Comparison of ENCODE assay signal across 14 mouse cellular contexts in genomic region chr11:76472617-76473016, GRCm38 (mm10).
DNase-seq lines count a peak whose midpoint lies in the region; ATAC-seq lines count a peak whose summit lies in the region.
"Had no signal": no experiment of that assay in that cellular context is flagged by ENCODE, and none has a peak within 500 bp of the region (broad histone marks: within the 10 kb centered on the region; RNA-seq: fewer than 3 reads in every experiment).

No protein-coding gene starts in this region.

- no peak for DNase-seq in embryonic facial prominence, embryonic 10.5 days (ENCODE audit: low spot score)
- DNase-seq in limb, embryonic 10.5 days (ENCODE audit: low spot score), result no peak
- DNase-seq in gastrocnemius, adult 8-10 months (ENCODE audit: low spot score in 2 of 2), result no peak
- no peak for DNase-seq in kidney, postnatal 10 days
- no peak for DNase-seq in lung, postnatal 25 days (ENCODE audit: low spot score)
- DNase-seq: adrenal gland, postnatal 14 days; cerebellum, adult 11-12 months; kidney, postnatal 14 days; thymus, postnatal 36 days had no signal

- no peaks in the 10 kb centered on the region for H3K9me3 ChIP-seq in embryonic facial prominence, embryonic 10.5 days
- no peaks in the 10 kb centered on the region for H3K9me3 ChIP-seq in forebrain, embryonic 15.5 days
- no peaks in the 10 kb centered on the region for H3K9me3 ChIP-seq in limb, embryonic 10.5 days (replicated peaks)
- no peaks in the 10 kb centered on the region for H3K9me3 ChIP-seq in neural tube, embryonic 12.5 days
- H3K9me3 ChIP-seq: heart, embryonic 12.5 days; liver, embryonic 12.5 days; stomach, embryonic 15.5 days had no signal

- ATAC-seq in forebrain, embryonic 15.5 days (replicated peaks), result 0 out of 2 replicates have a peak, but pooled peaks have one; percentile 15
- ATAC-seq in neural tube, embryonic 12.5 days (ENCODE audit: low FRiP score, low read depth), result no peak
- ATAC-seq: liver, embryonic 12.5 days had no signal

- peak overlapping the region; percentile 8; the same call in 1 of the 2 replicates for H3K9ac ChIP-seq in forebrain, embryonic 15.5 days (replicated peaks)
- no peak overlapping the region for H3K9ac ChIP-seq in neural tube, embryonic 12.5 days
- H3K9ac ChIP-seq: heart, embryonic 12.5 days; liver, embryonic 12.5 days; stomach, embryonic 15.5 days had no signal

- WGBS in embryonic facial prominence, embryonic 10.5 days, result 37% methylated on average over 5 of the region's 5 CpGs
- WGBS in forebrain, embryonic 15.5 days, result 6% methylated on average over 5 of the region's 5 CpGs
- 35% methylated on average over 5 of the region's 5 CpGs for WGBS in limb, embryonic 10.5 days
- 26% methylated on average over 5 of the region's 5 CpGs for WGBS in neural tube, embryonic 12.5 days

- peak overlapping the region; percentile 21 for H3K4me2 ChIP-seq in forebrain, embryonic 15.5 days (replicated peaks)
- H3K4me2 ChIP-seq in neural tube, embryonic 12.5 days (replicated peaks), result peak overlapping the region; percentile 20; the same call in 1 of the 2 replicates
- H3K4me2 ChIP-seq: heart, embryonic 12.5 days; liver, embryonic 12.5 days; stomach, embryonic 15.5 days had no signal

- peaks cover 61% of the 10 kb centered on the region for H3K4me1 ChIP-seq in embryonic facial prominence, embryonic 10.5 days
- peaks cover 59% of the 10 kb centered on the region for H3K4me1 ChIP-seq in forebrain, embryonic 15.5 days
- peaks cover 65% of the 10 kb centered on the region for H3K4me1 ChIP-seq in limb, embryonic 10.5 days
- peaks cover 53% of the 10 kb centered on the region for H3K4me1 ChIP-seq in neural tube, embryonic 12.5 days

- no peak overlapping the region for H3K4me3 ChIP-seq in embryonic facial prominence, embryonic 10.5 days
- no peak overlapping the region for H3K4me3 ChIP-seq in forebrain, embryonic 15.5 days
- no peak overlapping the region for H3K4me3 ChIP-seq in limb, embryonic 10.5 days
- no peak overlapping the region for H3K4me3 ChIP-seq in neural tube, embryonic 12.5 days
- H3K4me3 ChIP-seq: heart, embryonic 12.5 days; liver, embryonic 12.5 days; stomach, embryonic 15.5 days had no signal

- no peaks in the 10 kb centered on the region for H3K27me3 ChIP-seq in embryonic facial prominence, embryonic 10.5 days (replicated peaks; ENCODE audit: low read depth, poor library complexity, severe bottlenecking)
- no peaks in the 10 kb centered on the region for H3K27me3 ChIP-seq in forebrain, embryonic 15.5 days
- H3K27me3 ChIP-seq in limb, embryonic 10.5 days (ENCODE audit: low read depth, poor library complexity, severe bottlenecking), result no peaks in the 10 kb centered on the region
- H3K27me3 ChIP-seq in neural tube, embryonic 12.5 days (replicated peaks), result no peaks in the 10 kb centered on the region
- H3K27me3 ChIP-seq: heart, embryonic 12.5 days; stomach, embryonic 15.5 days had no signal

- H3K36me3 ChIP-seq in embryonic facial prominence, embryonic 10.5 days (replicated peaks), result peaks cover 18% of the 10 kb centered on the region
- H3K36me3 ChIP-seq in forebrain, embryonic 15.5 days, result no peaks in the 10 kb centered on the region
- H3K36me3 ChIP-seq in limb, embryonic 10.5 days, result peaks cover 62% of the 10 kb centered on the region
- no peaks in the 10 kb centered on the region for H3K36me3 ChIP-seq in neural tube, embryonic 12.5 days
- H3K36me3 ChIP-seq: liver, embryonic 12.5 days had no signal

- peak overlapping the region; percentile 57 for H3K27ac ChIP-seq in embryonic facial prominence, embryonic 10.5 days (replicated peaks)
- peak overlapping the region; percentile 80 for H3K27ac ChIP-seq in forebrain, embryonic 15.5 days (replicated peaks)
- peak overlapping the region; percentile 74 for H3K27ac ChIP-seq in limb, embryonic 10.5 days
- peak overlapping the region; percentile 26 for H3K27ac ChIP-seq in neural tube, embryonic 12.5 days
- H3K27ac ChIP-seq: liver, embryonic 12.5 days; stomach, embryonic 15.5 days had no signal

Comparison
In these comparisons a context has a peak if more than half of its experiments do, and no peak if none do; other contexts are left out.
1. H3K27ac ChIP-seq: peak in every context shown above with its lines; median percentile 80 in forebrain, embryonic 15.5 days; 74 in limb, embryonic 10.5 days; 57 in embryonic facial prominence, embryonic 10.5 days; 26 in neural tube, embryonic 12.5 days.